Mouse (Mus musculus) right cerebral cortex, postnatal 25 days (tissue): ENCODE results near the gene Tent5c.

Experiments
- DNase-seq: peaks from one replicate; pipeline ENCODE4 v3.0.0; 2022

Gene Tent5c

GRCm38 (mm10) chr3:100485390-100486132 is 3.6 kb downstream of the Tent5c start:
- no peak for DNase-seq

- DNase-seq: no peak
These were observed 6.0 kb downstream of the Tent5c start for GRCm38 (mm10) chr3:100482971-100483610.

- no peak for DNase-seq
These were observed 6.7 kb downstream of the Tent5c start for GRCm38 (mm10) chr3:100482324-100482911.

- no peak for DNase-seq
These were observed 8.7 kb downstream of the Tent5c start for GRCm38 (mm10) chr3:100480251-100481005.

GRCm38 (mm10) chr3:100474950-100475472 is 14.1 kb downstream of the Tent5c start:
- no peak for DNase-seq

GRCm38 (mm10) chr3:100474536-100474935 is 14.6 kb downstream of the Tent5c start:
- no peak for DNase-seq

GRCm38 (mm10) chr3:100473146-100473545 is 16.0 kb downstream of the Tent5c start:
- DNase-seq: no peak

- no peak for DNase-seq
These were observed 18.2 kb downstream of the Tent5c start for GRCm38 (mm10) chr3:100470902-100471301.

GRCm38 (mm10) chr3:100470101-100470500 is 19.0 kb downstream of the Tent5c start:
- no peak for DNase-seq

GRCm38 (mm10) chr3:100466551-100466950 is 22.6 kb downstream of the Tent5c start:
- DNase-seq: no peak

GRCm38 (mm10) chr3:100464596-100464995 is 24.5 kb downstream of the Tent5c start:
- no peak for DNase-seq

- no peak for DNase-seq
These were observed 25.2 kb downstream of the Tent5c start for GRCm38 (mm10) chr3:100463959-100464265.

- DNase-seq: no peak
These were observed 25.8 kb downstream of the Tent5c start for GRCm38 (mm10) chr3:100463160-100463958.

- DNase-seq: no peak
These were observed 26.7 kb downstream of the Tent5c start for GRCm38 (mm10) chr3:100462235-100463083.

- DNase-seq: no peak
These were observed 28.6 kb downstream of the Tent5c start for GRCm38 (mm10) chr3:100460510-100460909.

- no peak for DNase-seq
These were observed 45.2 kb downstream of the Tent5c start for GRCm38 (mm10) chr3:100443798-100444500.

GRCm38 (mm10) chr3:100442499-100442898 is 46.6 kb downstream of the Tent5c start:
- no peak for DNase-seq

- no peak for DNase-seq
These were observed 48.4 kb downstream of the Tent5c start for GRCm38 (mm10) chr3:100440754-100441153.

- no peak for DNase-seq
These were observed 49.1 kb downstream of the Tent5c start for GRCm38 (mm10) chr3:100440009-100440408.

- no peak for DNase-seq
These were observed 50.0 kb downstream of the Tent5c start for GRCm38 (mm10) chr3:100439088-100439487.
